Mouse (Mus musculus) forebrain, embryonic 15.5 days (tissue): Measurements from ENCODE around the gene Flad1. TPM values are rescaled to one million over a fixed set of nuclear protein-coding genes. Genes with fewer than 3 reads are reported as not detected.

Source experiments
- ATAC-seq: fragments of 200-750 bp; cut with Nextera tagmentation; replicated peaks from 2 replicates; pipeline ENCODE4 v1.8.0; 2017; ENCODE audit warnings: mild to moderate bottlenecking, moderate TSS enrichment, moderate library complexity
- H3K27ac ChIP-seq: fragments of 300-500 bp; sonication (generic); replicated peaks from 2 replicates; pipeline ENCODE4 v1.5.1; 2015; ENCODE audit warnings: mild to moderate bottlenecking, inconsistent platforms
- H3K27me3 ChIP-seq: fragments of 300-500 bp; sonication (generic); 2 replicates; pipeline ENCODE4 v1.6.1; 2015; ENCODE audit warnings: inconsistent platforms
- H3K36me3 ChIP-seq: fragments of 300-500 bp; sonication (generic); 2 replicates; pipeline ENCODE4 v1.6.1; 2015; ENCODE audit warnings: mild to moderate bottlenecking, inconsistent platforms
- H3K4me1 ChIP-seq: fragments of 300-500 bp; sonication (generic); 2 replicates; pipeline ENCODE4 v1.6.1; 2015; ENCODE audit warnings: inconsistent platforms
- H3K4me2 ChIP-seq: fragments of 300-500 bp; sonication (generic); replicated peaks from 2 replicates; pipeline ENCODE4 v1.6.1; 2015; ENCODE audit warnings: mild to moderate bottlenecking, inconsistent platforms
- H3K4me3 ChIP-seq: fragments of 300-500 bp; sonication (generic); 2 replicates; pipeline ENCODE4 v1.5.1; 2015; ENCODE audit warnings: mild to moderate bottlenecking, inconsistent platforms
- H3K9ac ChIP-seq: fragments of 300-500 bp; sonication (generic); replicated peaks from 2 replicates; pipeline ENCODE4 v1.6.1; 2015; ENCODE audit warnings: mild to moderate bottlenecking, inconsistent platforms
- H3K9me3 ChIP-seq: fragments of 300-500 bp; sonication (generic); 2 replicates; pipeline ENCODE4 v1.6.1; 2016; ENCODE audit warnings: inconsistent platforms
- WGBS: fragments of 180-500 bp; shearing (Covaris S2); methylation state at CpG from one replicate; pipeline ENCODE4 v1.1.7; 2015; ENCODE audit warnings: mixed read lengths; 5-methylcytosine and 5-hydroxymethylcytosine counted together
- polyA plus RNA-seq: library from polyadenylated mRNA; unstranded; fragments of >200 nt; fragmentation: Nextera tagmentation; extraction: Ambion mirVana; gene quantifications from 2 replicates; pipeline ENCODE4 v1.2.1, GENCODE M21; 2015

Flad1 gene
- polyA plus RNA-seq, 1 experiment from 2014 or later = 42.0 TPM

- H3K27me3 ChIP-seq = no peaks in the 10 kb centered on the region
- no peaks in the 10 kb centered on the region for H3K9me3 ChIP-seq
- H3K4me3 ChIP-seq = peak overlapping the region; percentile 27
- 7% methylated on average over 22 of the region's 22 CpGs for WGBS
- H3K27ac ChIP-seq = no peak overlapping the region
- peaks cover 34% of the 10 kb centered on the region for H3K4me1 ChIP-seq
- peak overlapping the region; percentile 43 for H3K4me2 ChIP-seq
- H3K36me3 ChIP-seq = no peaks in the 10 kb centered on the region
- H3K9ac ChIP-seq = peak overlapping the region; percentile 40
- no peak for ATAC-seq
Observed at GRCm38 (mm10) chr3:89421810-89422473, 10.3 kb upstream of the Flad1 start.

GRCm38 (mm10) chr3:89421002-89421774 lies 9.5 kb upstream of the Flad1 start:
- Histone ChIP-seq H3K4me2 (peak overlapping the region; percentile 43), H3K4me3 (peak overlapping the region; percentile 27), H3K9ac (peak overlapping the region; percentile 40), H3K36me3 (no peaks in the 10 kb centered on the region), H3K27ac (no peak overlapping the region), H3K9me3 (no peaks in the 10 kb centered on the region), H3K27me3 (no peaks in the 10 kb centered on the region), H3K4me1 (peaks cover 41% of the 10 kb centered on the region)
- 0 out of 2 replicates have a peak, but pooled peaks have one; percentile 23 for ATAC-seq
- WGBS = 6% methylated on average over 11 of the region's 11 CpGs

- H3K27ac ChIP-seq = no peak overlapping the region
- no peak overlapping the region for H3K4me2 ChIP-seq
- H3K4me1 ChIP-seq = peaks cover 43% of the 10 kb centered on the region
- H3K4me3 ChIP-seq = no peak overlapping the region
- 0 out of 2 replicates have a peak, but pooled peaks cover 5% of the 10 kb centered on the region for H3K36me3 ChIP-seq
- H3K27me3 ChIP-seq = no peaks in the 10 kb centered on the region
- no peaks in the 10 kb centered on the region for H3K9me3 ChIP-seq
- ATAC-seq = no peak
- H3K9ac ChIP-seq = no peak overlapping the region
- WGBS = 73% methylated on average over 2 of the region's 2 CpGs
Observed at GRCm38 (mm10) chr3:89420421-89420820, 8.8 kb upstream of the Flad1 start.

GRCm38 (mm10) chr3:89419981-89420380 lies 8.3 kb upstream of the Flad1 start:
- Histone ChIP-seq H3K4me1 (peaks cover 43% of the 10 kb centered on the region), H3K9me3 (no peaks in the 10 kb centered on the region), H3K36me3 (peaks cover 8% of the 10 kb centered on the region), H3K9ac (peak overlapping the region; percentile 48), H3K27ac (peak overlapping the region; percentile 87), H3K27me3 (no peaks in the 10 kb centered on the region), H3K4me3 (peak overlapping the region; percentile 58), H3K4me2 (peak overlapping the region; percentile 85)
- no peak for ATAC-seq
- 28% methylated on average over 3 of the region's 3 CpGs for WGBS

- H3K4me2 ChIP-seq = peak overlapping the region; percentile 85
- no peaks in the 10 kb centered on the region for H3K9me3 ChIP-seq
- H3K9ac ChIP-seq = peak overlapping the region; percentile 48
- ATAC-seq = no peak
- 6% methylated on average over 9 of the region's 9 CpGs for WGBS
- H3K4me1 ChIP-seq = peaks cover 43% of the 10 kb centered on the region
- H3K27ac ChIP-seq = peak overlapping the region; percentile 87
- H3K4me3 ChIP-seq = peak overlapping the region; percentile 58
- H3K27me3 ChIP-seq = no peaks in the 10 kb centered on the region
- H3K36me3 ChIP-seq = peaks cover 12% of the 10 kb centered on the region
Observed at GRCm38 (mm10) chr3:89419571-89419970, 7.9 kb upstream of the Flad1 start.

GRCm38 (mm10) chr3:89418861-89419250 lies 7.2 kb upstream of the Flad1 start:
- H3K9me3 ChIP-seq = no peaks in the 10 kb centered on the region
- H3K9ac ChIP-seq = peak overlapping the region; percentile 48
- H3K27me3 ChIP-seq = no peaks in the 10 kb centered on the region
- peaks cover 19% of the 10 kb centered on the region for H3K36me3 ChIP-seq
- H3K27ac ChIP-seq = peak overlapping the region; percentile 87
- peak; percentile 5; the same call in 1 of the 2 replicates for ATAC-seq
- peaks cover 43% of the 10 kb centered on the region for H3K4me1 ChIP-seq
- 0% methylated on average over 16 of the region's 16 CpGs for WGBS
- peak overlapping the region; percentile 85 for H3K4me2 ChIP-seq
- H3K4me3 ChIP-seq = peak overlapping the region; percentile 58

GRCm38 (mm10) chr3:89418170-89418860 lies 6.6 kb upstream of the Flad1 start, which contains the start of the genes Cks1b and Shc1:
Cks1b (minus strand) TSS chr3:89418383.
Shc1 (plus strand) TSS chr3:89418443.
- no peaks in the 10 kb centered on the region for H3K9me3 ChIP-seq
- no peaks in the 10 kb centered on the region for H3K27me3 ChIP-seq
- H3K9ac ChIP-seq = peak within 1 kb of the TSS; percentile 48
- H3K4me1 ChIP-seq = peaks cover 43% of the 10 kb centered on the region
- peaks cover 20% of the 10 kb centered on the region for H3K36me3 ChIP-seq
- H3K4me3 ChIP-seq = peak within 1 kb of the TSS; percentile 58
- peak within 1 kb of the TSS; percentile 85 for H3K4me2 ChIP-seq
- under 1% methylated on average over 39 of the region's 39 CpGs for WGBS
- ATAC-seq = peak; percentile 95
- peak within 1 kb of the TSS; percentile 87 for H3K27ac ChIP-seq

- H3K9ac ChIP-seq = peak overlapping the region; percentile 47
- H3K27me3 ChIP-seq = no peaks in the 10 kb centered on the region
- WGBS = under 1% methylated on average over 20 of the region's 20 CpGs
- H3K4me2 ChIP-seq = peak overlapping the region; percentile 85
- peaks cover 20% of the 10 kb centered on the region for H3K36me3 ChIP-seq
- H3K4me1 ChIP-seq = peaks cover 43% of the 10 kb centered on the region
- H3K9me3 ChIP-seq = no peaks in the 10 kb centered on the region
- peak; percentile 59 for ATAC-seq
- peak overlapping the region; percentile 87 for H3K27ac ChIP-seq
- H3K4me3 ChIP-seq = peak overlapping the region; percentile 58
Observed at GRCm38 (mm10) chr3:89417840-89418169, 6.1 kb upstream of the Flad1 start.

GRCm38 (mm10) chr3:89417131-89417530 lies 5.5 kb upstream of the Flad1 start:
- Histone ChIP-seq H3K9me3 (no peaks in the 10 kb centered on the region), H3K36me3 (peaks cover 20% of the 10 kb centered on the region), H3K9ac (peak overlapping the region; percentile 47), H3K4me3 (peak overlapping the region; percentile 58), H3K27me3 (no peaks in the 10 kb centered on the region), H3K4me2 (peak overlapping the region; percentile 85), H3K4me1 (peaks cover 45% of the 10 kb centered on the region), H3K27ac (peak overlapping the region; percentile 87)
- no peak for ATAC-seq
- WGBS = 14% methylated on average over 2 of the region's 2 CpGs

GRCm38 (mm10) chr3:89416158-89416557 lies 4.5 kb upstream of the Flad1 start:
- H3K4me2 ChIP-seq = no peak overlapping the region
- peaks cover 40% of the 10 kb centered on the region for H3K4me1 ChIP-seq
- ATAC-seq = no peak
- H3K4me3 ChIP-seq = no peak overlapping the region
- H3K27me3 ChIP-seq = no peaks in the 10 kb centered on the region
- no peak overlapping the region for H3K9ac ChIP-seq
- no peak overlapping the region for H3K27ac ChIP-seq
- 95% methylated on average over 8 of the region's 8 CpGs for WGBS
- peaks cover 20% of the 10 kb centered on the region for H3K36me3 ChIP-seq
- H3K9me3 ChIP-seq = no peaks in the 10 kb centered on the region

- WGBS = 78% methylated on average over 10 of the region's 10 CpGs
- peak overlapping the region; percentile 69 for H3K4me3 ChIP-seq
- H3K27ac ChIP-seq = peak overlapping the region; percentile 71; the same call in 1 of the 2 replicates
Observed at GRCm38 (mm10) chr3:89410864-89411263, 806 bp downstream of the Flad1 start.

GRCm38 (mm10) chr3:89409701-89410100 lies 2.0 kb downstream of the Flad1 start:
- no peak overlapping the region for H3K4me2 ChIP-seq
- H3K4me1 ChIP-seq = peaks cover 19% of the 10 kb centered on the region
- 0 out of 2 replicates have a peak overlapping the region, but pooled peaks have one; percentile 3 for H3K9ac ChIP-seq
- no peak overlapping the region for H3K4me3 ChIP-seq
- WGBS = 91% methylated on average over 3 of the region's 3 CpGs
- no peak for ATAC-seq
- H3K36me3 ChIP-seq = peaks cover 20% of the 10 kb centered on the region
- no peaks in the 10 kb centered on the region for H3K9me3 ChIP-seq
- no peak overlapping the region for H3K27ac ChIP-seq
- no peaks in the 10 kb centered on the region for H3K27me3 ChIP-seq

More at GRCm38 (mm10) chr3:89410864-89411263, 806 bp downstream of the Flad1 start:
- no peaks in the 10 kb centered on the region for H3K9me3 ChIP-seq
- peaks cover 19% of the 10 kb centered on the region for H3K4me1 ChIP-seq
- peak overlapping the region; percentile 67 for H3K4me2 ChIP-seq
- ATAC-seq = no peak
- peak overlapping the region; percentile 60 for H3K9ac ChIP-seq
- peaks cover 23% of the 10 kb centered on the region for H3K36me3 ChIP-seq
- H3K27me3 ChIP-seq = no peaks in the 10 kb centered on the region
